Mouse (Mus musculus) adrenal gland, postnatal 14 days (tissue): ENCODE data around the gene Six4. TPM values are rescaled to one million over a fixed set of nuclear protein-coding genes. Genes with fewer than 3 reads are reported as not detected.
"Not testable (repeated sequence)": the region's sequence is repeated elsewhere in the genome, so short reads cannot be mapped to it uniquely, and the experiment has no call there.

Experiments used
- DNase-seq: peaks from one replicate; pipeline ENCODE4 v3.0.0; 2021; ENCODE audit warnings: mixed read lengths
- long read RNA-seq, 2 experiments: library from polyadenylated mRNA; stranded (forward); transcript quantifications; one replicate each; pipeline ENCODE4 v2.0.0; 2021
- total RNA-seq: library from RNA; stranded (reverse); gene quantifications from 2 replicates; pipeline ENCODE4 v1.2.3, GENCODE M21; 2021

The Six4 gene
- total RNA-seq: 1.3 and 1.5 TPM in 2 replicates
- long read RNA-seq, experiment 1: 0 reads
- long read RNA-seq, experiment 2: 0 reads

DNA sequence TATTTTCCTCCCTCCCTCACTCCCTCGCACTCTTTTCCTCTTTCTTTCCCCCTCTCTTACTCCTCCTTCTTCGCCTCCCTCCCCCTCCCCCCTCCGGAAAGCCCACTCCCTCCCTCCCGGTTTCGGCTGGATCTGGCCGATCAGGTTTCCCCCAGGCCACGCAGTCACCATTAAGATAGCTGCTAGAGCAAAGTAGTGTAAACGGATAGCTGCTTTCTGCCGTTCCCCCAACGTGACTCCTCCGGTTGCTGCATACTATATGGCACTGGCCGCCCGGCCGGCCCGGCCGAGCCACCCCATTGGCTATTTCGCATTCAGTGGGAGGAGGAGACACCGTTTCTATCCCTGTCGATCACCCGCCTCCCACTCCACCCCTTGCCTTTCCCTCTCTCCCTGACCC, at the start of gene Six4:
Gene Six4, minus strand, starts transcription at position 261 of the 400 bp plus-strand sequence.
- peak; percentile 86 for DNase-seq

DNA sequence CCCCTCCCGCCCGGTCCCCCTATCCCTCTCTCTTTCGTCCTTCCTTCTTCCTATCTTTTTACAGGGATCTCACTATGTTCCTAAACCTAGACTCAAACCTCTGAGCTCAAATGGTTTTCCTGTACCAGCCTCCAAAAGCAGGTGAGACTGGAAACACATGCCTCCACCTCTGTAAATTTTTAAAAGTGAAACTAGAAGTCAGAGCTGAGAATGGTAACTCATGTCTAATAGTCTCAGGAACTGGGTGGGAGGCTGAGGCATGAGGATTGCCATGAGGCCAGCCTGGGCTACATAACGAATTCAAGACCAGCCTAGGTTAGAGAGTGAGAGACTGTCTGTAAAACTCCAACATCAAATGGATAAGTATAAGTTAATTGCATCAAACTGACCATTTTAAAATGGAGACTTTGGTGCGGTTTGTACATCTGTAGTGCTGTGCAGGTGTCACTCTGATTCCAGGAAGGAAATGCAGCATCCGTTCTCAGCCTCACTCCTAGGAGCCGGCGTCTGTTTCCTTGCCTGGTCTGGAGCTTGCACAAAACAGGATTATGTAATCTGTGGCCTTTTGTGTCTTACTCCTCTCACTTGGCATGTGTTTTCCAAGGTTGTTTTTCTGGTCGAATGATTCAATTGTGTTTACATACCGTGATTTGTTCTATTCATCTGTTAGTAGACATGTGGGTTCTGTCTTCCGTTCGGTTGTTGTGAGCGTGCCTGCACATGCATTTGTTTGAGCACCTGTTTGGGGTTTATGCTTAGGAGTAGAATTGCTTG, 49.3 kb upstream of the Six4 start:
- DNase-seq: peak; percentile 58

DNA sequence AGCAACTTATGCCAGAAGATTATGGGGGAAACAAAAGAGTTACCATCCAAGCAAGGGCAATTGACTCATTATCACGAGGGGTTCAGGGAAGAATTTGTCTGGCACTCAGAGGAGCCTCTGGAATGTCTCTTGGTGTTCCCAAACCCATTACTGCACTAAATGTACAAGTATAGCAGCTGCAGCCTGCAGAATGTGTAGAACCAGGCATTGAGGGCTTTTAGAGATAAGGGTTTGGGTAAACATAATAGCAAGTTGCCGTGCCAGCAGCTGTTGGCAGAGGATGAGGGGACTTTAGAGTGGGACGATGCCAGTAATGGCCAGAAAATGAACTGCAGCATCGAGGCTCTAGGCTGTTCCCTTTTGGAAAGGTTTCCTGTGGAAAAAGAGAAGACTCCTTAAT, 47.1 kb upstream of the Six4 start:
- peak; percentile 15 for DNase-seq

DNA sequence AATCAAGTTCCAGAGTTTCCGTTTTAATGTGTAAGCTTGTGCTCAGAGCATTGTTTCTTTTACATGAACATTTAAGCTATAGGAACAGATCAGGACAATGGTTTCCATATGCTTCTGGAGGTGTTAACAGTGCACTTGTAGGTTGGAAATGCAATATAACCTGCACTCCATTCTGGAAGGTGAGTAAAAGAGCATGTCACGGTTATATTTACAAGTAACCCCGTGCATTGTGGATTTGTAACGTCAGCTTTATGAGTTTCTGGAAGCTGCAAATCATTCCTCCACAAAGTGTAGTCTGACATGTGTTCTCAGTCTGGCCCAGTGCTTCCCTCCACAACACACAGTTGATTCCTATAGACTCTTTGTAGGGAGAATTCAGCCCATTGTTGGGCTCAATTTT, 40.9 kb upstream of the Six4 start:
- no peak for DNase-seq

DNA sequence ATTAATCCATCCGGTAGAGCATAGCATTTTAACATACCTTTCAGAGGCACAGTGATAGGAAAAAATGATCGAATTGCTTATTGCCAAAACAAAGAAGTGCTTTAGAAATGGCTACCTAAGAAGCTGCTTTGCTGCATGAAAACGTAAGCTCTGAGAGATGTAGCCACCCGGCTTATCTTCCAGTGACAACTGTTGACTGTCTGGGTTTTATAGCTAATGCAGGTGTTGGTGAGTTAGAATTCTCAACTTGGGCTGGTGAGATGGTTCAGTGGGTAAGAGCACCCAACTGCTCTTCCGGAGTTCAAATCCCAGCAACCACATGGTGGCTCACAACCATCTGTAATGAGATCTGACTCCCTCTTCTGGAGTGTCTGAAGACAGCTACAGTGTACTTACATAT, 37.8 kb upstream of the Six4 start:
- DNase-seq: not testable (repeated sequence)

DNA sequence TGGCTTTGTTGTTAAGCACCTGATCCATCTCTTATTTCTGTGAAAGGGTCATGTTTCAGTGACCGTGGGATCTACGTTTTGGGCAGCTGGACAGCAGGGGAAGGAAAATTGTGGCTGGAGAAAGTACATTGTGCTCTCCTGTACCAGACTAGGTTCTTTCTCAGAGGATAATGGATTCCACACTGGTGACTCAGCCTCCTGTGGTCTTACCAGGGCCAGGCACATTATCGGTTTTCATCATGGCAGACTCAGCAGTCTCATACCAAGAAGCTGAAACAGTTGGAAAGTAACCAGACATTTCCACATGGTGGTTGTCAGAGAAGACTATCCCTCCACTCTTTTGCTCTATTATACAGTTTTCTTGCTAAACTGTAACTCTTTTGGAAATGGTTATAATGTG, 34.0 kb upstream of the Six4 start:
- no peak for DNase-seq

DNA sequence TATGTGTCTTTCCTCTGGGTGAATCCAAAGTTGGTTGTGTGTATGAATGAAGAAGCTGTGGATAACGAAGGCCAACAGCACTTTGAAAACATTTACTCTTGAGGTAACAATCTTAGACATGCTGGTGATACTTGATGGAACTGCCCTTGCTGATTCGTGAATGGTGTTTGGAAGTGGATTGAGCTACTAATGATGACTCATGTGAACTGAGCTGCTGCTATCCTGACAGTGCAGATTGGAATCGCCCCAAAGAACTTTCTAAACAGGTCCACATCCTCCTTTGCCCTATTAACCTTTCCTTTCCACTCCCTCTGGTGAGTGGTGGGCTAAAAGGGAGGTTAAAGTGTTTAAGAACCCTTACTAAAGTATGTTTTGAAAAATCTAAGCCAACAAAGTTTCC, 27.5 kb upstream of the Six4 start:
- DNase-seq: no peak

DNA sequence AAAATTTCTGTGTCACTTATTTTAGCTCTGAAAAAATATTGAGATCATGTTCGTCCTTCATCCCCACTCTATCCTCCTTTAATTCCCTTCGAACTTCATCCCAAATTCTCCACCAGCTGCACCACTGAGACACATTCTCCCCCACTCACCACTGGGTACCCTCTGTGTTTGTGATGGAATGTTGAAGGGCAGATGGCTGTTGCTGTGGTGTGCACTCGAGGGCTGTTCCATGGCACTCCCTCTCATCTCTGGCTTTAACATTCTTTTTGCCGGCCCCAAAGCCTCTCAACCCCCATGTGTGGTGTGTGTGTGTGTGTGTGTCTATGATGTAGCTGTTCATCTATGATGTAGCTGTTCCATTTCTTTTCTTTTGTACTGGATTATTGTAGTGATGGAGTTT, 12.0 kb upstream of the Six4 start:
- no peak for DNase-seq

DNA sequence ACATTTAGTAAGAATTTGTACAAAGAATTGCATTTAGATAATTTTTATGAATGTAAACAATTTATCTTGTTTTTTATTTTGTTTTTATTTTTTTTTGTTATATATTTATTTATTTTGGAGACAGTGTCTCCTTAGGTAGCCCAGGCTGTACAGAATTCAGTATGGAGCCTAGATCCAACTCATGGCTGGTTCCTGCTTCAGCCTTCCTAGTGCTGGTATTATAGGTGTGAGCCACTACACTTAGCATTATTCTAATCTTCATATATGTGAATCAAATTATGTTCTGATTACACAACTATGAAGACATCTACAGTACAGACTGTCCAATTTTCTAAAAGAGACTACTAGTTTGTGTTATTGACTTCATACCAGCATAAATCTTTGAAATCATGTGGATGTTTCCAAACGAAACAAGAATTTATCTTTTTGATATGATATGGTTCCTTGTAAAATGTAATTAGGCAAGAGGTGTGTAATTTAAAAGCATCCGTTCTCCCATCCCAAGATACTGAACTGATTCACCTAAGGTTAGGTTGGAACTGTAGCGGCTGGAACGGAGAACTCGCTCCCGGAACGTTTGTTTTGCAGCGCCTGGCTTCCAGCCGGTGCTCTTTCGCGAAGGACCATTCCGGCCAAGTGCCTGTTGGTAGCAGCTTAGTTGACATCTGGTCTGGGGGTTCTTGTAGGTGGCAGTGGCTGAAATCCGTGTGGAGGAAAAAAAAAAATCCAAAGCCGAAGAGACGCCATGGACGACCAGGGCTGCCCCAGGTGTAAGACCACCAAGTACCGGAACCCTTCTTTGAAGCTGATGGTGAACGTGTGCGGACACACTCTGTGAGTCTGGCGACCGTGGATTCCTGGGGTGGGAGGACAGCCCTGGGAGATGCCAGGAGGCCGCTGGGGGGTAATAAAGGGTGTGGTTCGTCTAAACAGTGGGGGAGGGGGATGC, 10.1 kb upstream of the Six4 start, which contains the start of gene Mnat1:
Gene Mnat1, plus strand, starts transcription at position 625 of the 949 bp plus-strand sequence.
- DNase-seq: peak; percentile 90

DNA sequence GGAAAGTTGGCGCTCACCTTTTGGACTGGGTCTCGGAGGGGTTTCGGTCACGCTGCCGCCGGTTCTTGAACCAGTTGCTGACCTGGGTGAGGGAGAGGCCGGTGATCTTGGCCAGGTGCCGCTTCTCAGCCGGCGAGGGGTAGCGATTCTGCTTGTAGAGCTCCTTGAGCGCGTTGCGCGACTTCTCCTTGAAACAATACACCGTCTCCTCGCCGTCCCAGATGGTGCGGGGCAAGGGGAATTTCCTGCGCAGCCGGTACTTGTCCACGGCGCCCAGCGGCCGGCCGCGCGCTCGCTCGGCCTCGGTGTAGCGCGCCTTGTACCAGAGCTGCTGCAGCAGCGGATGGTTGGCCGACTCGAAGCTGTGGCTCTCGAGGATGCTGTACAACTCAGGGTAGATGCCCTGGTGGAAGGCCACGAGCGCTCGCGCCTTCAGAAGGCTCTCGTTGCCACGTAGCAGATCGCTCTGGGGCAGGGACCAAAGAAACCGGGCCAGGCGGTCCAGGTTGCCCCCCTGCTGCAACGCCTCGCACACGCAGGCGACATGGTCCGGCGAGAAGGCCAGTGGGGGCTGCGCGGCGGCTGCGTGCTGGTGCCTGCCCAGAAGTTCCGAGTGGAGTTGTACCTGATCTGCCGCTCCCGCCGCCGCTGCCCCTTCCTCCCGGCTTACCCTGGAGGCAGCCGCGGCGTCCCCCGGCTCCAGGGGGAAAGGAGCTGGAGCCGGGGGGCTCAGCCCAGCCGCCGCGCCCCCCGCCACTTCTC, 749 bp downstream of the Six4 start:
- DNase-seq: peak; percentile 62

DNA sequence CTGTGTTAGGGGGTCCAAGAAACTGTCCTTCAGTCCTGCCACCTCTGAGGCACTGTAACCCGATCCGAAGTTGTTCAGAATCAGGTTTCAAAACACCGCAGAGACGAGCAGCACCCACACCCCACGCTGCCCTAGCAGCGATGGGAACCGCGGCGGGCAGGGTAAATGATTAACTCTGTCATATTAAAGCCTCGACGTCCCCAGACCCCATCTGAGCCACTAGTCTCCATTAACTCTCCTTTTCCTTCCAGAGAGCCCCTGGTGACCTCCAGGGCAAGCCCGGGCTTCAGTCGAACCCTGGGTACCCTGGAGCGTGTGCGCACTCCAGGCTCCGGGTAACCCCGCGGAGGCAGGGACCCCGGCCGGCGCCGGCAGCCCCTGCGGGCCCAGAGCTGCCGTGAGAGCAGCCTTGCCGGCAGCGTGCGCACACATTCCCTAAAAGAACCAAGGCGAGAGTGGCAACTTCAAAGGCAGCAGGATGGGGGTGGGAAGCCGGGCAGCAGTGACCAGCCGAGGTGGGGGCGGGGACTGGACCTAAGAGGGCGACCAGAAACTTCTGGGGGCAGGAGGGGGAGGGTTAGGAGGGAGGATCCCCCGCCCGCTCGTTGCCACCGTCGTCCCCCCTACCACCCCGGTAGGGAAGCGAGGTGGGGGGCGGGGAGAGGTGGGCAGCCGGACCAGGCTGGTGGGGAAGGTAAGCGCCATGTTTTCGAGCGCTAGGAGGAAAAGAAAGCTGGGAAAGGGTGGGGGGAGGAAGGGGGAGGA, 1.5 kb downstream of the Six4 start:
- peak; percentile 77 for DNase-seq

DNA sequence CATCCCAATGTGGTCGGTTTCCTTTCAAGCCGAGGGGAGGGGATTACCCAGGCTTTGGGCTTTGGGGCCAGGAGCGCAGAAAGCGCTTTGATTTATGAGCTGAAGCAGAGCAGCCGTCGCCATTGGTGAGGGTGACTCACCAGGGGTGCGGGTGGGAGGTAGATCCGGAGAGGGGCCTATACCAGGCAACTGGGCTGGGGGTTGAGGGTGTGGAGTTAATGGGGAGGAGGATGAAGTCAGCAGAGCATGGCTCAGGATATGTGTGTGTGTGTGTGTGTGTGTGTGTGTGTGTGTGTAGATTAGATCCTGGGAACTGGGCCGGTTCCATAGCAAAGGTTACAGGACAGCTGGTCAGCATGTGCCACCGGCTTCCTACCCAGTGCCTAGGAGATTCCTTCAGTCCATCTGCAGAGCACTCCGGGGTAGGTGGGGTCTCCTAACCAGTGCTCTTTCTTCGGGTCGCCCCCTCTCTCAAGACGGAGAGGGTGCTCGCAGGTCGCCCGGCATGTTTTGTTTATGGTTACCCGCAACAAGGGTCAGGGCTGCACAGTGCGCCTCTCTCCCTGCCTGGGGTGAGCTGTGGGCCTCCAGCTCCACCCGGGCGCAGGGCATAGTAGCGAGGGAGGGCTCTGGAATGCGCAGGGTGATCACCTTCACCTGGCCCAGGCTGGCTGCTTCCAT, 2.7 kb downstream of the Six4 start:
- DNase-seq: peak; percentile 58

DNA sequence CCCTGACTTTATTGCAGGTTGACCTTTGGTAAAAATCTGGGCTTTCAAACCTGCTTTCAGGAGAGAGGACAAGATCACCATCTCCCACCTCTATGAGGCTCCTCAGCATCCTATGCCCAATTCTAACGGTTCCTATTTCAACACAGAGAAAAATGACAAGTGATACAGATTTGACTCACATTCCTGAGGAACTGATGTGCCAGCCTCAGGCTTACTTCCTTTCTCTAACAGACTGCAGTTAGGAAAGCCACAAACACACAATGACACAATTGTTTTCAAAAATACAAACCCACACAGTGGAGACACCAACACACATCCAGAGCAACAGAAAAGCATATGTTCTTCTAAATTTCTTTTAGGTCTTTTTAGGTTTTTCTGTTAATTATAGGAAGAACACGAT, 5.4 kb downstream of the Six4 start:
- DNase-seq: no peak

DNA sequence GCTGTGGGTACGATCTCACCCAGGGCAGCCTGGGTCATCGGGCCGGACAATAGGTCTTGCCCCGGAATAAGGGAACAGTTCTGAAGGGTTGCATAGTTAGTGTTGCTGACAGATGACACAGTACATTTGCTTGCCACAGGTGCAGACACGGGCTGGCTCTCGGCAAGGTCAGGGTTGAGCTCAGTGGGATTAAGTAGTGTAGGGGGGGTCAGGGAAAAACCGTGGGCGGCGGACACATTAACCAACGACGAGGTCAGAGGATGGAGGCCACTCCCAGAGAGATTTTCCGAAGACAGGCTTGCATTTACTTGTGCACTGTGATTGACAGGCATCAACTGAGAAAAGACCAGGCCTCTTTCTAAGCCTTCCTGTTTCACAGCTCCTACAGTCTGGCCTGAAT, 9.5 kb downstream of the Six4 start:
- no peak for DNase-seq

DNA sequence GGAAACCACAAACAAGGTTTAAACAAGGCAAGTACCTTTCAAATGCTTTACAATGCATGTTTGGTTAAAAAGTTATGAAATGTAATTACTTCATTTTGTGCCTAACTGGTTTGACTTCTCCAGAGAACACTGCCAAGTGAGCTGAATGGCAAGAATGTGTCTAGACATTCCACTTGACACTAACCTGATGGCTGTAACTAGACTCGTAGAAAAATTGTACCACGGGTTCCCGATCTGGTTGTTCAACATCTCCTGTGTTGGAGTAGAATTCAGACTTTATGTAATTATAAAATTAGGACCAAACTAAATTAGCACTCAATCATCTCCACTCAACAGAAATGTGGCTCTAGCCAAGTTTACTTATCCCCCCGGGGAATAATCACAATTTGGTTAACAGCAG, 14.7 kb downstream of the Six4 start:
- DNase-seq: no peak

DNA sequence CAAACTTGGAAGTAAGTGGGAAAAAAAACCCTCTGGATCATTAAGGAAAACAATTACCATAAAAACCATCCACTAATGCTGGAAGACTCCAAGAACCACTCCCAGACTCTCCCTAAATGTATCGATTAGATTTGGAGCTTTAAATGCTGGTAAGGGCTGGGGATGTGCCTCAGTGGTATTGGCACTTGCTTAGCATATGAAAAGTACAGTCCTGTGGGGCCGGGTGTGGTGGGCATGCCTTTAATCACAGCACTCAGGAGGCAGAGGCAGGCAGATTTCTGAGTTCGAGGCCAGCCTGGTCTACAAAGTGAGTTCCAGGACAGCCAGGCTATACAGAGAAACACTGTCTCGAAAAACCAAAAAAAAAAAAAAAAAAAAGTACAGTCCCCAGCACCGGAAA, 17.1 kb downstream of the Six4 start:
- DNase-seq: not testable (repeated sequence)

DNA sequence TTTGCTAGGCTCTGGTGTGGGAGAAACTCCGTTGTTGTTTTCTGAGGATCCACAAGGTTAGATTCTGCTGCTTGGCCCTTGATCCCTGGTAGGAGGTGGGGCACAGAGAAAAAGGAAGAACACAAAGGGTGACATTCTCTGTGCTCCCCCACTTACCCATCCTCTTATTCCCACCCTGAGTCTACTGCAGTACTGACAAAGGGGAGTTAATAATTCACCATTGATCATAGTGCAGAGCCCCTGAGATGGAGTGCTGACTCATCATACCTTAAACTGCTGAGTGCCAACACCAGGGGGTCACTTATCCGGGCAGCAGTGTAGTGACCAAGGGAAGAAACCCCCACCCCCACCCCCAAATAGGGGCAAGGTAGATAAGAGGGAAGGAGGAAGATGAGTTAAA, 18.7 kb downstream of the Six4 start:
- DNase-seq: no peak

DNA sequence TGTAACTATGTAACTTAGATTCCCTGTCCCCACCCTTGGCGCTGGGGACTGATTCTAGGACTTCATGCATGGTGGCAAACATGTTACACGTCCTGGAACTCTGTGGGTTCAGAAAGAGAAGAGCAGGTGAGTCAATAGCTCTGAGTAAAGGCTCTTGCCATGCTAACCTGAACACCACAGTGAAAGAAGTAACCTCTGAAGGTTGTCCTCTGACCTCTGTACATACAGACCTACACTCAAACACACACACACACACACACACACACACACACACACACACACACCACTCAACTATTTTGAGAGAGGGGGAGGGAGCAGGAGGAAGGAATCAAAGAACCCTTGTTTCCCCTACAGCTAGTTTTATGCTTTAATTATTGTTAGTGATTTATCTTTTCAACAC, 19.1 kb downstream of the Six4 start:
- no peak for DNase-seq

DNA sequence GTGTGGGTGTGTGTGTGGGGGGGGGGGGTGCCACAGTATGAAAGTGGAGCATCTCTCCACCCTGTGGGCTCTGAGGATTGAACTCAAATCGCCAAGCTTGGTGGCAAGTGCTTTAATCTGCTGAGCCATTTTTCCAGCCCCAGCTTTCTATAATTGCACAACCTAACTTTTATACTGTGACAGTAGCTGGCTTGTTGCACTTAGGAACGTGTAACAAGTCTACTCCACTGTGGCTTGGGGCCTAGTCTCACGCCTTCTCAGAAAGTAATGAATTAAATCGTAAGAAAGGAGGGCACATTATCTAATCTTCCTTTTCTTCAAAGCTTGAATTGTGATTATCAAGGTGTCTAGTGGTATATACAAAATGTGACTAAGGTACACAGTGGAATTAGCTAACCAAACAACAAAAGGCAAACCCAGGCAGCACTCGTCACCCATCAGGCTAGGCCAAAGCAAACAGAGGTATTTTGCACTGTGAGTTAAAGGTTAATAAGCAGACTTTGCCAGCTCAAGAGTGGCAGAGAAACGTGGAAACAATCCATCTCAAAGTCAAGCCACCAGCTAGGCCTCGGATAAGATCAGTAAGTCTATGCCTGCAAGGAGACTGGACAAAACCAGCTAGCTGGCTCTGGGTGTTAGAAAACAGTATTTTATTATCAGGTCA, 22.5 kb downstream of the Six4 start:
- no peak for DNase-seq

DNA sequence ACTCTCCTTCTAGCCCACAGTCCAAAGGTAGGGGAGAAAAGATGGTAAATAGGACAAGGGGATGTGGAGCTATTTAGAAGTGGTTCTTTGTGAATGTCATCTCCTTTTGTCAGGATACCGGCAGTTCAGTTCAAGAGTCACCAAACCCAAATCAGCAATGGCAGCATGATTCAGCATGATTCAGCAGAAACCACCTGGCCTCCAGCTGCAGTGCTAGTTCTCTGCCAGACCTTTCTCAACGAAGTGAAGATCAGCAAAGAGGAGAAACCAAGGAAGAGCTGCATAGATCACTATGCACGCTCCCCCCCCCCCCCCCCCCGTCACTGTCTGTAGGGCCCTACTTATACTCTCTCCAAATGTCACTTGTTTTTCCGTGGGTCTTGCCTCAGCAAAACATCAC, 24.3 kb downstream of the Six4 start:
- DNase-seq: no peak

DNA sequence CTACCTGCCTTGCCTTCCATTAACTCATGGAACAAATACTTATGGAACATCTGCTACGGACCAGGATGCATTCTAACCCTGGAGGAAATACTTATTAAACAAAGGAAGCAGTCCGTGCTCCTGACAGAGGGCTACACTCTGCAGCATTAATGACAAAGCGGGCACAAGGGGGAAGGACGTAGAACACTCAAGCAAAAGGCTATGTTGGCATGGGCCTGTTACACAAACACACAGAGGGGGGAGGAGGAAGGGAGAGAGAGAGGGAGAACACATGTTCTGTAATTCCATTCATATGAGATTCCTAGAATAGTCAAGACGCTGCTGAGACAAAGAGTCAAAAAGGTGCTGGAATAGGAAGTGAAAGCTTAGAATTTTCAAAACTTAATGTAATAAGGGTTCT, 24.8 kb downstream of the Six4 start:
- DNase-seq: no peak
